Mouse (Mus musculus): ENCODE measurements at regions not wholly inside any gene's neighbourhood (a gene's known extent, or its start where the extent isn't known, plus 50 kb on each side); places are given as distances from the start of the nearest gene placed in this dataset.
"Not testable (repeated sequence)": the region's sequence is repeated elsewhere in the genome, so short reads cannot be mapped to it uniquely, and the experiment has no call there.

DNA sequence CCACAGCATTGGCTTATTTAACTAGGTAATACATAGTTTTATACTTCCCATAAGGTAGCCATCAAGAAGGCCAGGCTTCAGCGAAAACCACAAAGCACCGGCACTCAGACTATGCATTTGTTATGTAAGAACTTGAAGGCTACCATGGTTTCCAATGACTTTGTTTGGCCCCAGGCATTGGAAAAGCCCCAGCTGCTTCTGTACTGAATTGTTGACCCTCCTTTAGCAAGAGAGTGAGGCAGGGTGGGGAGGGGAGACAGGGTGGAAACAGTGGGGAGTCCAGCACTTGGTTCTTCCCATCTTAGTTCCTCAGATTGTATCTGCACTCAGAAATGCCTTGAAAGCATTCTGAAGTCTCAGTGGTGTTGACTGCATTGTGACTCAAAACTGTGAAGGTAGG is 168.3 kb upstream of the Camk1g start:
- no peak for DNase-seq (ENCODE audit: low spot score)

DNA sequence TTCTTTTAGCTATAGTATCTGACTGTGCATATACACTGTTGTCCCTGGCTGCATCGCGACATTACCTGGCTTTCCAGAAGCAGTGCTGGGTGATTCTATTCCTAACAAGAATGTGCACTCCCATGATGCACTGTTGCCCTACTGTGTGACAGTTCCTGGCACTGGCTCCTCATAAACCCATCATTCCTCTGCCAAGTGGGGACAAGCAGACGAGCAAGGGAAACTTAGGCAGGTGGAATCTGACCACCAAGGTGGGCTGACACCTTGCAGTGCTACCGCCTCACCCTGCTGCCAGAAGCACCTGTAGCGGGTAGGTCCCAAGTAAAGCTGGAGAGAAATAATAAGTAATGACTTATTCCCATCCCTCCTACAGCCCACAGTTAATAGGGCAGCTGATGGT is 167.5 kb upstream of the Camk1g start:
- DNase-seq (ENCODE audit: low spot score) = no peak

- DNase-seq (ENCODE audit: low spot score) = no peak
These were observed 166.5 kb upstream of the Camk1g start for GRCm38 (mm10) chr1:193536552-193536951.

DNA sequence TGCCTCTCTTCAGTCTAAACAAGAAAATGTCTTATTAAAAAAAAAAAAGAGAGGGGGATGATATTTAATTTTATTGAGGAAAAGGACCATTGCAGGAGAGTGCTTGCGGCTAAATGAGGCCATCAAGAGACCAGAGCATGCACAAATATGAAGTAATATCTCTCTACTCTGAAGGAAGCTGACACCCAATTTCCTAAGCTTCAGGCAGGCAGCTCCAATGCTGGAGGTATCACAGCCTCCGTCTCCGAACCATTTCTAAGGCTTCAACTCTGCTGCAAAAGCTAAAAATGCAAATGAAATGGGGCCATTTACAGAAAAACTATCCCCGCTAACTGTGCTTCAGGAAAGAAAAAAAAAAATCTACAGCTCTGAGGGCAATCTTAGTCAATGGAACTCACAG is 164.4 kb upstream of the Camk1g start:
- no peak for DNase-seq (ENCODE audit: low spot score)

DNA sequence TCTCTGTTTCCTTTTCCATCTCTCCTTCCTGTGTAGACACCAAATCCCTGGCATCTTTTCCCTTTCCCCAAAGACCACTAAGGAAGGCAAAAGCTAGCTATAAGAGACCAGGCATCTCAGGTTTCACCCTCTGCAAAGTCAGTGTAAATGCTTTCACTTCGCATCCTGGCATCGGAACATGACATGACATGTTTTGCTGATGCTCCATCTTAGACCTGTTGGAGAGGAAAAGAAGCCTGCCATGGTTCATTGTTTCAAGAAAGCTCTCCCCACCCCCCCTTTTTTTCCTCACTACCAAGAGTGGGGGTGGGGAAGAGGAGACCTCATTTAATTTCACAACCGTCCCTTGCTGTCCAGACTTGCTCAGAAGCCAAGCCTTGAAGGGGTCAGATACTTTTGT is 156.4 kb upstream of the Camk1g start:
- no peak for DNase-seq (ENCODE audit: low spot score)

- no peak for DNase-seq (ENCODE audit: low spot score)
These were observed 151.9 kb upstream of the Camk1g start for GRCm38 (mm10) chr1:193522007-193522406.

DNA sequence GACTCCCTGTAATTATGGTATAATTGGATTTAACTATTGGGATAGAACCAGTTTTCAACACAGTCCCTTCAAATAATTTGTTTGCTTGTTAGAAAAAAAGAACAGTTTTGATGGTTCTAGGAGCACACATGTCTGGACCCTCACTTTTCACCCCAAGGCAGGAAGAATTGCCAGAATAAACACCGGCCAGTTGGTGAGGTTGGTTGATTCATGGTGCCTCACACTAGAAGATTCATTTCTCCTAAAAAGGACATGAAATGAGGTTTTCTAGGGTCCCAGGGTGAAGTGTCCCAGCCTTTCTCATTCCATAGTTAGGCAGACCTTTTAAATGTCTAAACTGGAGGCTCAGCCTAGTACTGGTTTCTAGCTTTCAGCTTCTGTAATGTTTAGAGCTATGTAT is 148.7 kb upstream of the Camk1g start:
- no peak for DNase-seq (ENCODE audit: low spot score)

- DNase-seq (ENCODE audit: low spot score) = no peak
These were observed 147.9 kb upstream of the Camk1g start for GRCm38 (mm10) chr1:193517968-193518367.

- DNase-seq (ENCODE audit: low spot score) = no peak
These were observed 147.2 kb upstream of the Camk1g start for GRCm38 (mm10) chr1:193517293-193517692.

DNA sequence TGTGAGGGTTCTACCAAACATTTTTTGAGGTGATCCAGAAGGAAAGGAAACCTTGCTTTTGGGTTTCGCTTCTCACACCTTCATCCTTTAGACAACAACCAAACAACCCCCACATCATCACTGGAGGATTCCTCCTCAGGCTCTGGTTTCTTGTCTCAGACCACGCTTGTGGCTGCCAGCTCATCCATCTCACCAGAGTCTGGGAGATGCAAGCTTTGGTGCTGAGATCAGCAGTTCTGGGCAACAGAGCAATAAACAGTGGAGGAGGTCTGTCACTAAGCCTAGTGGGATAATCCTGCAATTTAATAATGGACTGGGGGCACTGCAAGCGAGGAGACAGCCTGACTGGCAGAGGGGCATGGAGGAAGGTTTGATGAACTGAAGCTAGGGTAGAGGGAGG is 146.3 kb upstream of the Camk1g start:
- no peak for DNase-seq (ENCODE audit: low spot score)

- DNase-seq (ENCODE audit: low spot score) = peak; percentile 45
These were observed 144.0 kb upstream of the Camk1g start for GRCm38 (mm10) chr1:193513929-193514710.

GRCm38 (mm10) chr1:193510066-193510793 is 140.1 kb upstream of the Camk1g start:
- DNase-seq (ENCODE audit: low spot score) = no peak

GRCm38 (mm10) chr1:193508271-193508670 is 138.2 kb upstream of the Camk1g start:
- DNase-seq (ENCODE audit: low spot score) = no peak

DNA sequence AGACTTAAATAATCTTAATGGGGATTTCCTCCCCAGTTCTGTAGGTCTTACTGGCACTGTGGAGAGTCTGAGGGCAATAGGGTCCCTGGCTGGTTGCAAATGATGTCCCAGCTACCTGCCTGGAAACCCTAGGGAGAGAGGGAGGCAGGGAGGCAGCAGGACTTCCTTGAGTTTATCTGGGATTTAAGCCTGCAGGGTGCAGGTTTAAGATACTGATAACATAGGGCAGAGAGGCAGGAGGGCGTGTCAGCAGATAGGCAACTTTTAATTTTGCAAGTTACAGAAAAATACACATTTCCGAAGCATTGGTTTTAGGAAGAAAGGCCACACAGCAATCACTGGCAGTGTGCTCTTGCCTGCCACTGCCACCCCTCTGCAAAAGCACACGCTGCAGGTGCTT is 136.9 kb upstream of the Camk1g start:
- no peak for DNase-seq (ENCODE audit: low spot score)

DNA sequence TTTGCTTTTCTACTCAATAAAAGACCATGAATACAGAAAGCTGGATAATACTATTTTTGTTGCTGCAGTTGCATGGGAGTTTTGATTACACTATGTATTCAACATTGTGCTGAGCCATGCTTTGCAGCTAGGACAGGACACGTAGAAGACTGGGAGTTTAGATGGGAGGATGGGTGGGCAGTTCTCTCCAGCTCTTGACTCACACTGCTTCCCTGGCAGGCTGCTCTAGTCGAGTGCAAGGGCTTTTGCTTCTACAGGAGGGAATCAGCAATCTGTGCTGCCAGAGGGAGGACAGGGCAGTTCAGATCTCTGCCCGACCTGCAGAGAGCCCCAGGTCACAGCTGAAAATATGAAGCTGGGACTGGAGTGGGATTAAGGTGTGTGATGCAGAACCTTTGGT is 135.3 kb upstream of the Camk1g start:
- no peak for DNase-seq (ENCODE audit: low spot score)

- no peak for DNase-seq (ENCODE audit: low spot score)
These were observed 134.5 kb upstream of the Camk1g start for GRCm38 (mm10) chr1:193504611-193505010.

GRCm38 (mm10) chr1:193503624-193504325 is 133.7 kb upstream of the Camk1g start:
- DNase-seq (ENCODE audit: low spot score) = peak; percentile 70

DNA sequence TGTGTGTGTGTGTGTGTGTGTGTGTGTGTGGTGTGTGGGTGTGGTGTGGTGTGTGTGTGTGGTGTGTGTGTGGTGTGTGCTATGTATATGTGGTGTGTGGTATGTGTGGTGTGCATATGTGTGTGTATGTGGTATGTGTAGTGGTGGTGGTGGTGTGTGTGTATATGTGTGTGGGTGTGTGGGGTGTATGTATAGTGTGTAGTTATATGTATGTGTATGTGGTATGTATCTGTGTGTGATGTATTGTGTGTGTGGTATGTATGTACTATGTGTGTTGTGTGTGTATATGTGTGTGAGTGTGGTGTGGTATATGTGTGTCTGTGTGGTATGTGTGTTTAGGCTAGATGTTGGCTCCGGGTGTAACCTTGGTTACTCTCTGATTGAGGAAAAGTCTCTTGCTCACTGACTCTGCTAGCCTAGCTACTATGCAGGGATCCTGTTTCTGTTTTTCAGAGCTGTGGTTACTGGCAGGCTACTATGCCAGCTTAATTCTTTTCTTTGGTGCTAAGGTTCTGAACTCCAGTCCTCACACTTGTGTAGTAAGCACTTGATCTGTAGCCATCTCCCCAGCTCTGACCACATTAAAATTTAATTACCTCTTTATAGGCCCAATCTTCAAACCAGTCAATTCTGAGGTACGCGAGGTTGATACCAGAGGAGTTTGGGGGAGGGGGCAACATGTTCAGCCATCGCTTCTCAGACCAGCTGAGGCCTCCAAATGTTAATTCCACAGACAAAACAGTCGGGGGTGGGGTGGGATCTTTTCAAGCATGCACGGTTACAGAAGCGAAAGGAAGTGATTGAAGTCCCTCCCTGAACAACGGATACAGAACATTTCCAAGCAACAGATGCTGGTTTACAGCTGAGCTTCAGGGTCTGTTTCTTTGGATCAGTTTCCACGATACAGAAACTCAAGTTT is 126.4 kb upstream of the Camk1g start:
- DNase-seq (ENCODE audit: low spot score) = no peak

DNA sequence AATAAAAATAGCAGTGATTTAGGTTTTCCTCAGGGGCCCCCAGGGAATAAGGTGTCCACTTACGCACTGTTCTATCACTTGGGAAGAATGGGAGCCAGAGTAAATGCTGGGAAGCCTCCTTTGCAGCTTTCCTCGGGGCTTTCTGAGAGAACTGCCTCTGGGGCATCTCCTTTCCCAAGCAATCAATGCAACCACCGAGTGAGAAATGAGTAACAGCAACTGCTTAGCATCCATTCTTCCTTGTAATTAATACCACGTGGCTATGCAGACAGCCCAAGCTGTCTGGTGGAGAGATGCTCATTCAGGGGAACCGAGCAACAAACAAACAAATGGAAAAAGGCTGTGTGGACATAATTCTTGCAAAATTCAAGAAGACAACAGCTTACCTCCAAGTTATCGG is 117.9 kb upstream of the Camk1g start:
- no peak for DNase-seq (ENCODE audit: low spot score)

- not testable (repeated sequence) for DNase-seq (ENCODE audit: low spot score)
These were observed 116.6 kb upstream of the Camk1g start for GRCm38 (mm10) chr1:193486668-193487067.

- DNase-seq (ENCODE audit: low spot score) = no peak
These were observed 114.9 kb upstream of the Camk1g start for GRCm38 (mm10) chr1:193484977-193485376.

GRCm38 (mm10) chr1:193477298-193477697 is 107.2 kb upstream of the Camk1g start:
- DNase-seq (ENCODE audit: low spot score) = no peak
